Mouse (Mus musculus): ENCODE measurements at regions not wholly inside any gene's neighbourhood (a gene's known extent, or its start where the extent isn't known, plus 50 kb on each side); places are given as distances from the start of the nearest gene placed in this dataset.

DNA sequence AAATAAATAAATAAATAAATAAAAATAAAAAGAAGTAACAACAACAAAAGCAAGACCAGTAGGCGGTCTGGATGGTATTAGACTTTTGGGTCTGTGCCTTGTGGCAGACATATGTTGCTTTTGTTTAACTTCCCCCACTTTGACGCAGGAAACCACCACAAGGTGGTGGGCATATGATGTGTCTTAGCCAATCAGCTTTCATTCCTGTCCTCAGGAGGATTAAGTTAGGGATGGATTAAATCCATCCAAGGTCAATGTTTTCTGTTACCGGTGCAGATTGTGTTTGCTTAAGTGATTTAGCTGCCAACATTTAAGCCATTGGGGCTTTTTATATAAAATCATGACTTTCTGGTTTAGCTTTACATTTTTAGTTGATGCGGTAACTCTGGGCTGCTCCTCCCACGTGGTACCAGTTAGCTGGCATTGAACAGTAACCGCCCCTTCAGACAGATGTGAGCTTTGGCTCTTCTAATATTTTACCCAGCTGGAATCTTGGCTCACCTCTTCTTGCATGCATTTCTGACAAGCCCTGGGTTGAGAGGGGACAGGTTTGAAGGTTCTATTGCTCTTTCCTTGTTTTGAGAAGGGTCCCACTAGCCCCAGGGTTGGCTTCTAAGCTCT, 121.0 kb upstream of the Xylt1 start:
- no peak for DNase-seq (ENCODE audit: low spot score in 2 of 2)

DNA sequence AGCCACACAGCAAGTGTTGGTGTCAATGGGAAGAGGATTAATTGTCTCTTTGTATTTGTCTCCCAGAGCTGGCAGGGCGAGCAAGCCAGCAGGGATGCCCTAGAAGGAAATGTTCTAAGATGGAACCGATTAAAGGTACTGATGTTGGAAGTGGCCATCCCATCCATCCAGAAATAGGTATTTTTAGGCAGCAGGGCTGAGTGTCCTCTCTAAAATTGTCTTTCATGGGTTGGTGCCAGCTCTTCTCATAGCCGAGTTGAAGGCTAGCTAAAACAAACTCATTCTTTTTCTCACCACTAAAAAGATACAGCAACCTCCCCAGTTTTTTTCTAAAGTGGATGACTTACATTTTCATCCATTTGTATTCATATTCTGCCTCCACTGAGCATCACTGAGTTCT, 120.2 kb upstream of the Xylt1 start:
- peak in 1 of 2 experiments; percentile 54 for DNase-seq (ENCODE audit: low spot score in 2 of 2)

- no peak for DNase-seq (ENCODE audit: low spot score in 2 of 2)
Observed at GRCm38 (mm10) chr7:117263126-117263525, 117.7 kb upstream of the Xylt1 start.

DNA sequence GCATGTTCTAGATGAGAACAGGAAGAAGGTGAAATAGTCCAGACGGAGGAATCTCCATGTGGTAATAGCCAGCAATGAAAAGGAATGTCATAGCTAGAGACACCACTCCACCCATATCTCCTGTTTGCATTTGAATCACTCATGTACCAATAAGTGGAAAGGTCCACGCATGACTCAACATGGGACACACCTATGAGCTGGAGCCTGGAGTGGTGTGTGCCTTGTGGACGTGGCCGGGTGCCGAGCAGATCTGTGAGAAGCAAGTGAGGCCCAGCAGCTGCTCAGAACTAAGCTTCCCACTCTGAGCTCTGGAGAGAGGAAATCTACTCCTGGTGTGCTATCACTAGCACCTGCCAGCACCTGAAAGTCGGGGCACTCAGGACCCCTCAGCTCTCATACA, 116.4 kb upstream of the Xylt1 start:
- DNase-seq (ENCODE audit: low spot score in 2 of 2): no peak

- DNase-seq (ENCODE audit: low spot score in 2 of 2): no peak
Observed at GRCm38 (mm10) chr7:117268096-117268495, 112.7 kb upstream of the Xylt1 start.

GRCm38 (mm10) chr7:117269263-117269897, 111.4 kb upstream of the Xylt1 start:
- no peak for DNase-seq (ENCODE audit: low spot score in 2 of 2)

DNA sequence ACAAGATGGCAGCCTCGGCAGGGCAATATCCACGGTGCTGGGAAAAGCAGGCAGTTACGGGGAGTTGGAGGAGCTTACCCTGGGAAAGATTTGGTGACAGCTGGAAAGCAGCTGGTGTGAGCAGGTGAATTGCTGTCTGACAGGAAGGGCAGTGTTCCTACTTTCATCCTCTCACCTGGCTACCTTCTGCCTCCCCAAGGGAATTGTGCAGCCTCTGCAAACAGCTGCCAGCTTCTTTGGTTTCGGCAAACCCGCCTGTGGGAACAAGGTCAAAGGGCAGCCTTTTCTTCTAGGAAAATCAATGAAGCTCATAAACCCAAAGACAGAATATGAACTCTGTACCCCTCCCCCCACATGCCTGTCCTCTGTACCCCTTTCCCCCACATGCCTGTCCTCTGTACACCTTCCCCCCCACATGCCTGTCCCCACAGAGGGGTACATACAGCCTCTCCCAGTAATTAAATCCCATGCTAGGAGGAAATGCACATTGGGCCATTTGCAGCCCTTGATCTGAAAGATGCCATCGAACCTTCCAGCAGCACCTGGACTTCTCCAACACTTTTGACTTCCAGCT, 102.3 kb upstream of the Xylt1 start:
- no peak for DNase-seq (ENCODE audit: low spot score in 2 of 2)

- no peak for DNase-seq (ENCODE audit: low spot score in 2 of 2)
Observed at GRCm38 (mm10) chr7:117282194-117282593, 98.6 kb upstream of the Xylt1 start.

DNA sequence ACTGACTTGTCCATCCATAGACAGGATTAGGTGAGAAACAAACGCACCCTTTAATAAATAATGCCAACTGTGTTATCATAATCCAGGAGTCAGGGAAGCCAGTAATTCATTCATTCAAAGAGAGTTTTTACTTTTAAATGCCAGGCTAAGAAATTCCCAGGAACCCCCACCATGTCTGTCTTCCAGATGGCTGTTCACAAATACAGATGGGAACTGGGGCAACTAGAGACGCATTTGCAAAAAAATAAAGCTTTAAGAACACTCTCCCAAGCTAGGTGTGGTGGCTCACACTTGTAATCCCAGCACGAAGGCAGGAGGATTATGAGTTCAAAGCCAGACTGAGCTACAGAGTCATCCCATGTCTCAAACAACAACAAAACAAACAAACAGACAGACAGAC, 95.6 kb upstream of the Xylt1 start:
- DNase-seq (ENCODE audit: low spot score in 2 of 2): no peak

DNA sequence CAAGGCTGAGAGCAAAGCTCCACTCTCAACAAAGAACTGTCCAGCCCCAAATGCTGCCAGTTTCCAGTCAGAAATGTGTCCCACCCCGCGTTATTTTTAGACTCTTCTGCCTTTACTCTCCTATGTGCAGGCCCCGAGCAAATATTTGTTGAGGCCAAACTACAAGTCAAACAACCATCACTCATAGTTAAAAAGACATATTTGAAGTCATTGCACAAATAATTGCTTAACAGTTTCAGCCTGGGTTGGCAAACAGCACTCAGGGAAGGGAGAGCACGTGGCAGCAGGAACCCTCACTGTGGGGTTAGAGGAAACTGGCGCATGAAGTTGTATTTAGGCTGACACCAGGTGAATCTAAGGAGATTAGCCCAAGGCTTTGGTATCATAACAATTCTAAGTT, 94.8 kb upstream of the Xylt1 start:
- DNase-seq (ENCODE audit: low spot score in 2 of 2): no peak

GRCm38 (mm10) chr7:117303705-117304104, 77.1 kb upstream of the Xylt1 start:
- peak in 1 of 2 experiments; percentile 10 for DNase-seq (ENCODE audit: low spot score in 2 of 2)

DNA sequence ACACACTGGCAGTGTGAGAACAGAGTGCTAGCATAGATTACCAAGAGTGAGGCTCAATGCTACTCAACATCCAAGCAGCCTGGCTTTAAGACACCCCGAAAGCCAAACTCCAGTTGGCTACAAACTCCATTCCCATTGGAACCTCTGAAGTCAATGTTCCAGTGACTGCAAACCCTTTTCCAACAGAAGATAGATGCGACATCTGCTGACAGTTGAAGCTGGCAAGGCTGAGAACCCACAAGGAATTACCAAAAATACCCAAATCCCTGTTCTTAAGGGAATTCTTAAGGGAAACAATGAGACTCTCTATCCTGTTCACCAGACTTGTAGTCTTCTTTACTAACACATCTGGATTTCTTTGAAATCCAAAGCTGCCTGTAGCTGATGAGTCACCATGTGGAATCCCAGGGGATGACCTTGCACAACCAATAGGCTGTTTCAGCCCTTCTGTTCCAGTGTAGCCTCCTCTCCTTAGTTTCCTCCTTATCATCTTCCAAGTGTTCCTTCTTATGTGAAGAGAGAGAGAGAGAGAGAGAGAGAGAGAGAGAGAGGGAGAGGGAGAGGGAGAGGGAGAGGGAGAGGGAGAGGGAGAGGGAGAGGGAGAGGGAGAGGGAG, 70.1 kb upstream of the Xylt1 start:
- DNase-seq (ENCODE audit: low spot score in 2 of 2): no peak

- DNase-seq (ENCODE audit: low spot score in 2 of 2): no peak
Observed at GRCm38 (mm10) chr7:117311316-117311715, 69.5 kb upstream of the Xylt1 start.

DNA sequence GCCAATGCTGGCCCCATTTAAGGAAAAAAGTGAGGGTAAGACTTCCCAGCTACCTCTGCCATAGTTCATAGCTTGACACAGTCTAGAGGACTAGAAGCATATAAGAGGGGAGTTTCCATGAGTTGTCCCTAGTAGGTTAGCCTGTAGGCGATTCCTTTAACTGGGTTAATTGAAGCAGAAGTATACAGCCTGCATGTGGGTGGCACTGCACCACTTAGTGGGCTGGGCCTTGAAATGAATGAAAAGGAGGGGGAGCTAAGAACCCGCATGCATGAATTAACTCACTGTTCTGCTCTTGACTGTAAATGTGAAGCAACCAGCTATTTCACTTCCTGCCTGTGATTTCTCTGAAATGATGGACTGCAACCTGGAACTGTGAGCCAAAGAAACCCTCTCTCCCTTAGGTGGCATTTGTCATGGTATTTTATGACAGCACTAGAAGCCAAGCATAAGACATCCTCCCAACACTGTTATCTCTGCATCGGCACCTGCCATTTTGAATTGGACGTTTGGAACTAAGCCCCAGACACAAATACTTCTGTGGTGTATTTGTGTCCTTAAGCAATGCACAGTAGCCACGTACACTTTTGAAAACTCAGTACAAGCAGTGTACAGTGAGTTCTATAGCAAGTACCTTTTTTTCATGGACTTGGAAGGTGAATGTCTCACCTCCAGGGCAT, 64.5 kb upstream of the Xylt1 start:
- no peak for DNase-seq (ENCODE audit: low spot score in 2 of 2)

- peak; percentile 10 to 19 for DNase-seq (ENCODE audit: low spot score in 2 of 2)
Observed at GRCm38 (mm10) chr7:117317362-117317761, 63.4 kb upstream of the Xylt1 start.

DNA sequence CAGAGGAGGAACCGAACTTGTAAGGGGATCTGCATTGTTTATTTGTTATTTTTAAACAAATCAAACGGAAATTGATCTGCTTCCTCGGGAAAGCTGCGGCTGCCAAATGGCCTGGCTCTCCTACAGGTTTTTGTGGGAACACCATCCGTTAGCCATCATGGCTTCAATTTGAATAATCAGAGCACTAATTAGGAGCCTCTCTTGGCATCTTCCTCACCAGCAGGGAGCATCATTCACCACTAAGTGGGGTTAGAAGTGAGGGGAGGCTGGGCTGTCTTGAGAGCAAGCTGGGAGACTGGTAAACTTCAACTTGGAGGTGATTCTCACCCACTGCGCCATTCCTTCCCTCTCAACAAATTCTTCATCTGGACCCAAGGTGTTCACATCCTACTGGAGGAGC, 60.2 kb upstream of the Xylt1 start:
- no peak for DNase-seq (ENCODE audit: low spot score in 2 of 2)

Measured in right cerebral cortex, postnatal 36 days (tissue).